Mouse (Mus musculus) activated CD4-positive, CD25-positive, alpha-beta regulatory T cell, adult 4 months (primary cell): ENCODE results near the gene Nebl. TPM values are rescaled to one million over a fixed set of nuclear protein-coding genes. Genes with fewer than 3 reads are reported as not detected.
"Not testable (repeated sequence)": the region's sequence is repeated elsewhere in the genome, so short reads cannot be mapped to it uniquely, and the experiment has no call there.

Experiments used
- ATAC-seq: one replicate; pipeline ENCODE4 v1.8.0; 2017
- polyA plus RNA-seq, 2 experiments: library from polyadenylated mRNA; unstranded; fragments of 100-300 nt; shearing (Covaris generic); gene quantifications; one replicate each; pipeline ENCODE4 v1.2.1; 2017

The Nebl gene
- polyA plus RNA-seq, 2 experiments from 2014 or later: 6.0 to 8.3 TPM

DNA sequence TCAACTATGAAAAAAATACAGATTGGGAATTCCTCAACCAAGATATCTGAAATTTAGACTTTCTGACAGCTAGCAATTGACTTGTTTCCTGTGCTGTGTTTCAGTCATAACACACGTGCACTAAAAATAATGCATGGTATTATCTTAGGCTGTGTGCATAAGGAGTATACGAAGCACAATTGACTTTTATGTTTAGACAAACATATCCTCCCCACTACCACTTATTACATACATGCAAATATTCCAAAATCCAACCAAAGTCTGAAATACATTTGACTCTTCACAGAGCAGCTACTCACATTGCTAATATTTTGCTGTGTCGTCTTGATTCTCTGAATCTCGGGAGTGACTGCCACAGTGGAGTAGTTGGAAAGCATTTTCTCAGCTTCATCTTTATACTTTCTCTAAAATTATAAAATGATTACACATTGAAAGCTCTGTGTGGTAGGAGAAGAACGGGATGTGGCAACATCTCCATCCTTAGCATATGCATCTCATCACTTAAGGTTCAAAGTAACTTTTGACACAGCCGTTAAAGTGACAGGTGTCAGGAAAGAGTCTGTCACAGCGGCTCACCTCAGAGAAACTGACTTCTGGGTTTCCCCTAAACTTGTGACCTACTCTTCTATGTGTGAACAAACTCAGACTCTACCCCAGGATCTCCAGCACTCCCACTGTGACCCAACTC, 340.6 kb downstream of the Nebl start:
- ATAC-seq: peak; percentile 76

DNA sequence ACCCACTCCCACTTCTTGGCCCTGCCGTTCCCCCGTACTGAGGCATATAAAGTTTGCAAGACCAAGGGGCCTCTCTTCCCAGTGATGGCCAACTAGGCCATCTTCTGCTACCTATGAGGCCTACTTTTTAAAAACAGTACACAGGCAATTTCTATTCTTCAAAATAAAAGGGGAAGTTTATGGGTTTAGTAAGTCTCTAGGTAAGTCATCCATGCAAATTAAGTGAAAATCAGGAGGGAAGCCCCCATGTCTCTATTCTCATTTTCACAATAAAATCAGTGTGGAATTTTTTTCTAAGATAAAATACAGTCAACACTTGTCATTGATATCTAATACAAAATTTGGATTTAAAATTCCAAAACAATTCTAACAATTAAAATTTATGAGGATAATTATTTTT, 341.4 kb downstream of the Nebl start:
- no peak for ATAC-seq

DNA sequence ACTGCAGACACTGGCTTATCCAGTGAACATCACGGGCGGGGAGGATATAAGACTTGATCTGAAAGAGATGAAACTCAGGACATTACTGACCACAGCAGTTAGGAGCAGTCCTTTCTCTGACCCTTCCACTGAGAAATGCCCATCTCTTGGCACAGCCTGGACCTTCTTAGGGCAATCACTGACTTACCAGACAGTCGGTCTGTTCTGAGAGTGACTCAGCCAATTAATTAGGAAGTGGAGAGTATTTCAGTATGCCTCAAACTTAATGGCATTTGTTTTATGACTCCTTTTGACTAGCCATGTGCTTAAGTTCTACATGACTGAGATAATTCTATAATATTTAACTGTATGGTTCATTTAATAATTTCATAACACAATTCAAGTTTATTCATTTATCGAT, 341.9 kb downstream of the Nebl start:
- ATAC-seq: no peak

DNA sequence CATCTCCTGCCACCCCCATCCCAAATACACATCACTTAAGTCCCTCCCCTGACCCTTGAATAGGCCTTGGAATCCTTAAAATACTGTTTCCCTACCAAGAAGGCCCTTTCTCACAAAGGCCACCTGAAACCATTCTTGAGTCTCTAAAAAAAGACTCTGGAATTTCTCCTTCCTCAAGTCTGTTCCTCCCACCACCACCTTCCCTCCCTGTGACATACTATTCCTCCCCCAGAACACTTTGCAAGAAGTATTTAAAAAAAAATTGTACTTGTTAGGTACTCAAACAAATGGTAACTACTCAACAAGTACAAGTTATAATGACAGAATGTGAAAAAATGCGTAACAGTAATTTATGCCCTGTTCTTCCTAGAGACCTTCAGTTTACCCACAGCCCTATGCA, 349.0 kb downstream of the Nebl start:
- ATAC-seq: no peak

DNA sequence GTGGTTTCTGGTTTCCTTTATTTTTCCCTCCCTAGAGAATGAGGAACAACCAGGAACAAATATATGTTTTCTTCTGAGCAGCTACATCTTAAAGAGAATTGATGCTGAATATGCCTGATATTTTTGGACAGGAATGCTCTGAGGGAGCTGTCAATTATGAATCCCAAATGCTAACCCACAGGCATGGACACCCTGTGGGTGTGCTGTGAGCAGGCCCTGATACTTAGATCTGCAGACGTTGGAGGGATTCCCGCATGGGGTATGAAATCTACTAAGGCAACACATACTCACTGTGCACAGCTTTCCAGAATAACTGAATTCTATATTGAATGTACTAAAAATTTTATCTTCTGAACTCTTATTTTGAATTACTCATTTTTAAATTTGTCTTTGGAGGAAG, 355.3 kb downstream of the Nebl start:
- no peak for ATAC-seq

DNA sequence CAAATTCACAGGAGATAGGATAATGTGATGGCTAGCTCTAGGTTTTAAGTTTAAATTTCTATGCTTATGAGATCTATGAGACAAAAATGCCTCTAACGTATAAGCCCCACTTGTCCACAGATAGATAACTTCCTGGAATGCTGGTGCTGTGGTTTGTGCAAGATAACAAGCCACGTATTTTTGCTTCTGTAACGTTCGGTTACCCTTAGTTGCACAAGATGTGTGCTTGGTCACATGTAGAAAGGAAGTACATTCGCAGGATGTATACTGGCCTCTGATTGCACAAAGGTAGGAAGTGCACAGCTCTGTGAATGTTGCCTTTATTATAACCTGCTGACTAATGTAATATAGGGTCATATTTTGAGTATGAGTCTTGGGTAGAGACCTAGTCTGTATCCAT, 365.6 kb downstream of the Nebl start:
- ATAC-seq: peak; percentile 51

DNA sequence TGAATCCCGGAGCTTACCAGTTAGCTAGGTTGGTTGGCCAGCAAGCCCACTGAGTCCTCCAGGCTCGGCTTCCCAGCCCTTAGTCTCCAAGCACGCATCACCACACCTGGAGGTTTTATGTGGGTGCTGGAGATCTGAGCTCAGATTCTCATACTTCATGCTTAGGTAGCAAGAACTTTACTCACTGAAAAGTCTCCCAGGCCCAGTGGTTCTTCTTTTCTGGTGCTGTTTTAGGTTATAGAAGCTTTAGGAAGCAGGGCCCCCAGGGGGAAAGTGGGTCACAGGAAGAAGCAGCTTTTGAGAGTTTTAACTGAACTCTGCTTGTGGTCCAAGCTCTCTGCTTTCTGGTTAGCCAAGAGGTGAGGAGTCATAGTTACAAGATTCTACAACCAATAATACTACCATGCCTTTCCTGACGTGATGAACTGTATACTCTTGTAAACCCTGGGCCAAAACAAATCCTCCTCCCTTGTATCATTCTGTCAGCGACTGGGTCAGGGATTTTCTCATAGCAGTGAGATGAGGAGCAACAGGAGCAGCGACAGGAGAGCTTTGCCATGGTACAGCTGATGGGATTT, 366.2 kb downstream of the Nebl start:
- peak; percentile 45 for ATAC-seq

DNA sequence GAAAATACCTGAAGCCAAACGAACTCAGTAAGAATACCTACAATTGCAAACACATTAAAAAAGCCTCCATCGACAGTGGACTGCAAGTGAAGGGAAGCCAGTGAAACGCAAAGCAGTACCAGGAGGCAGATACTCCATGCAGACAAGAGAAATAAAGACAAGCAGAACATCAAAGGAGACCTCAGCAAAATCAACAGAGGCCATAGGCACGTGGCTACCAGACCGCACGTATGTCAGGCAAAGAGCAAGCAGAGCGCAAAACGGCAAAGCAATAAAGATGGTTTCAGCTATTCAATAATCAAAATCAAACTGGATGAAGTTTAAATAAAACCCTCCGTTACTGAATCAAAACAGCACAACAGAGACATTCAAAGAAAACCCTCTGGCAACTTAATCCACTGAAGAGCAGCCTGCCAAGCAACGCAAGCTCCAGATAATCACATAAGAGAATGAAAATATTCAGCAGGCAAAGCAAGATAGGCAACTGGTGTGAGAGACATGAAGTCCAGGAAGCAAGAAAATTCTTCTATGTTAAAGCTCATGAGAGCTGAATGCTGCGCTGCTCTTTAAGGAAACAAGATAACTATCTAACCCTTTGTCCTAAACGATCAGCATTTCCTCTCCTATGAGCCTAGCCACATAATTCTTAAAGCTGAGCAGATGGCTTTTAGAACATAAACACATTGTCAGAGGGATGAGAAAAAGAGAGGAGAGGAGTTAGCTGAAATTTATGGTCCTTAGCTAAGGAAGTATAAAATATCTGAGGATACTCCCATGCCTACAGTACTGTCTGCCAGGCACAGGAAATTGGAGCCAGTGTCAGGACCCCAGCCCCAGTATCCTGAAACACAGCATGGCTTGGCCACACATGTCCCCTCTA, 367.7 kb downstream of the Nebl start:
- peak; percentile 38 for ATAC-seq

DNA sequence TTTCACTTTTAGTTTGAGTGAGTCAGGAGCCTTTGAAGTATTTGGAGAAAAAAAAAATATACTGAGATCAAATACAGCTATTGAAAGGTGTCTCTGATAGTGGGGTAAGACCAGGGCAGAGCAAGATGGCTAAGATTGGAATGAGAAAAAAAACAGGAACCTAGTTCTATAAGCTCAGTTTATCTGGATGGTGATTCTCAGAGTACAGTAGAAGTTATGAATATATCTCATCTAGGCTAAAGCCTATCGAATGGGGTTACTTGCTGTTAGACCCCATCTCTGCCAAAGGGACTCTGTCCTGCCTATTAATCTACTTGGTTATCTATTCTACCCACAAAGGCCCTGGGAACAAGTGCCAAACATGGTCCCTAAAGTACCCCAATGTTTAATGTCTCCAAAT, 369.1 kb downstream of the Nebl start:
- no peak for ATAC-seq

DNA sequence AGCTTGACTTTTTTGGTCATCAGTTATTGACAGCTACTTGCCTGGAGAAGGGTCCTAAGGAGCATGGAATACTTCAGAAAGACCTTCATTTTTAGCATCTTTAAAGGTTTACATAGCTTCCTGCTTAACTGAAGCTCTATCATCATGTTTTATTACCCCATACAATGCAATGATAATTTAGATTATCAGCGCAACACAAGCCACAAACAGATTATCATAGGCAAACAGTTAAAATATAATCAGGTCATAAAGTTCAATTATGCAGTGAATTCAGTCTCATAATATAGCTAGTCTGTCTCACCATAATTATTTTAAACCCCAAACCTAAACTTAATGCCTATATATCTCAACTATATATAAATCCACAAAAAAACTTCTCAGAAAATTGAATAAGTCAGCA, 386.6 kb downstream of the Nebl start:
- no peak for ATAC-seq

DNA sequence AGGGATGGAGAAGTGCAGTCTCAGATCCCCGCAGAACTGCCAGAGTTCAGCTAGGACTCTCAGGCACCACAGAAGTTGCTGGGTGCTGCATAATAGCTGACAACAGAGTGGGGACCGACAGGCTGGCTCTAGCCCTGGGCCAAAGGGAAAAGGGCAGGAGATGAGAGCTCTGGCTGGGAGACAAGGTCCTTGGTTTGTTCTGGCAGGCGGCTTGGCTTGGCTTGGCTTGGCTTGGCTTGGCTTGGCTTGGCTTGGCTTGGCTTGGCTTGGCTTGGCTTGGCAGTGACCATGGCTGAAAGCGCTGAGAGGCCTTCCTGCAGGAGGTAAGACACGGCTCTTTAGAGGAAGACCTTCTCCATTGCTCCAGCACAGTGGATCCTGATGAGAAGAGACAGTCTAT, 395.8 kb downstream of the Nebl start:
- no peak for ATAC-seq

DNA sequence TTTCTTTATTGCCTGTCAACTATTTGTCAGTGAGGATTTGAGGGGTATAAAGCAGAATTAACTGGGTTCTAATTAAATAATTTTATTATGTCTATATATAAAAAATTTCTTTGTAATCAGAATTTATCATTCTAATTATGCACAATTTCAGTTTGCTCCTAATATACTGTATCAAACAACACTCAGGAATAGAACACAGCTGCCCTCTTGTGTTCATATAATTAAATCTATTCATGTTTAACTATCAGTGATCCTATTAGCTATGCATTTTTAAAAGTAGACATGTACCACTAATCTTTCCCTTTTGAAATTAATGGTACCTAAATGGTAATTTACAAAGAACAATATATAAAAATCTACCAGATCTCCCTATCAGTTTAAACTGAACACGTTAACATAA, 404.7 kb downstream of the Nebl start:
- no peak for ATAC-seq

DNA sequence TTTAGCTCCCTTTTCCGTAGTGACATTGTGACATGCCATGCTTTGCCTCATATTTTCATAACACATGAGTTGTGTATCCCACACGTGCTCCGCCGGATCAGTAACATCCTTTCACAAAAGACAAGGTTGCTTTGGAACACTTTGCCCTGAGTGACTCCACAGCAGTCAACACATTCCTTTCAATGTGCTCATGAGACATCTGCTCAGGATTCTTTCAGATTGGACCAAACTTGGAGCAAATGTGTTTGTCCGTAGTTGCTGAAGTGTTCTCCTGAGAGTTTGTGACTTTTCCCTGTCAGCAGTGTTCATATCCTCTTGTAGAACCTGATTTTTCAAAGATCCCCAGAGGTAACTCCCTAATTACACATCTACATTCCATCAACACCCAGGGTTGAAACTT, 414.4 kb downstream of the Nebl start:
- no peak for ATAC-seq

DNA sequence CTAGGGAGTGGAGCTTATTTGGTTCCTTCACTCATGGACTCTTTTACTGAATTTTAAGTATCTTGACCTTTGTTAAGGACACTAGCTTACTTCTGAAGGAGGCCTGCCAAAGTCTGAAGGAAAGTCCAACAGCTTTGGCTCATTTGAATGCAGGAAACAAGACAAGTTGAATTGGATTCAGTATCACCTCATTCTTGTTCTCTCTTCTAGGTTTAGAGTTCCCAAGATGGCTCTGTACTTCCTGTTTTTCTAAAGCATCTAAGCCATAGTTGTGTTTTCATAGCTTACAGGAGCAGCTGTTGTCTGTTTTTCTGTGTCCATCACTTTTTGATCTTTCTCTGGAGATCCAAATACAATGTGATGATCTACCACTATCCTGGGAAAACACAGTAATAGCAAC, 429.9 kb downstream of the Nebl start:
- ATAC-seq: no peak

DNA sequence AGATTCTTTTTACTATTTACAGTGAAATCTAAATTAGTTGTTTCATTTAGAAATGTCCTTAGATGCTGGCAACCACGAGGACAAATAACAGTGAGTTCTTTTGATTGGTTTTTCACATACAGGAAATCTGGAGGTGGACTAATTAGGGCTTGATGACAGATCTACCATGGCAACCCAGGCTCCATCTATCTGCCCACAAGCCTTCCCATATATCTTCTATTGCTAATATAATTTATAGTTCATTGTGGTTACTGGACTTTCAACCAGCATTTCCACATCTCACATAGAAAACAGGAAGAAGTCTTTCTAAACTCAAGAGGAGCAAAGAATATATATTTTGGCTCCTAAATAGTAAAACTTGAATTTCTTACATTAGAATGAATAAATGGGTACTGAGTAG, 433.8 kb downstream of the Nebl start:
- no peak for ATAC-seq

DNA sequence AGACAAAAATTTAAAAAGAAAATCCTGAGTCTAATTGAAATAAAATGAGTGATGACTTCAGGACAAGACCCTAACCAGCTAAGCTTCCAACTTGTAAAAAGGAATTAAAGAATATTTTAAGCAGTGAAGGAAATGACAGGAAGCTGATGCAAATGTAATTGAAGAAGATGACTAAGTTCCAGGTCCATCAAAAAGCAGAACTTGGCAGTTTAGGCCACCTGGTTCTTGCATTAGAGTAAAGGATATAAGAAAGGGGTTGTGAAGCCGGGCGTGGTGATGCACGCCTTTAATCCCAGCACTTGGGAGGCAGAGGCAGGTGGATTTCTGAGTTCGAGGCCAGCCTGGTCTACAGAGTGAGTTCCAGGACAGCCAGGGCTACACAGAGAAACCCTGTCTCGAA, 436.0 kb downstream of the Nebl start:
- not testable (repeated sequence) for ATAC-seq
